Mouse (Mus musculus): ENCODE measurements around the gene Myh13. TPM values are rescaled to one million over a fixed set of nuclear protein-coding genes. Genes with fewer than 3 reads are reported as not detected.

Gene Myh13
- total RNA-seq, 2 experiments from 2014 or later = 0.22 to 0.30 TPM

DNA sequence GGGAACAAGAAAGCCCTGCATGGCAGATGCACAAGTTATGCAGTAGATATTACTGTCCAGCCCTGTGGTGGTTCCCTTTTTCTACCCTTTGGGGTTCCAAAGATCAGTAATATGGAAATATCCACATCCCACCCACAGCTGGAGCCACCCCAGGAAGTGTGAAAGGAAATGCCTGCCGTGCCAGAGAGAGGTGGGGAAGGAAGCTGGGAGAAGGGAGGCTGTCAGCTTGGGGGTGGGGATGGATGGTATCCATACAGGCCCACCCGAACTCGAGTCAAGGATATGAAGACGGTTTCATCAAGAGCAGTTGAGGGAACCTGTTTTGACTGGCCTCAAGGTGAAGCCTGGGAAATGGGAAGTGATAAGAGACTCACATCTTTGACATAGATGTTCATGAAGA lies 60.4 kb downstream of the Myh13 start:
- intact Hi-C loops (cut with DNase I) = no loop called here
- DNase-seq (ENCODE audit: low spot score in 2 of 2) = no peak

GRCm38 (mm10) chr11:67384653-67385052 lies 63.2 kb downstream of the Myh13 start:
- no peak for DNase-seq (ENCODE audit: low spot score in 2 of 2)
- intact Hi-C loops (cut with DNase I) = no loop called here

DNA sequence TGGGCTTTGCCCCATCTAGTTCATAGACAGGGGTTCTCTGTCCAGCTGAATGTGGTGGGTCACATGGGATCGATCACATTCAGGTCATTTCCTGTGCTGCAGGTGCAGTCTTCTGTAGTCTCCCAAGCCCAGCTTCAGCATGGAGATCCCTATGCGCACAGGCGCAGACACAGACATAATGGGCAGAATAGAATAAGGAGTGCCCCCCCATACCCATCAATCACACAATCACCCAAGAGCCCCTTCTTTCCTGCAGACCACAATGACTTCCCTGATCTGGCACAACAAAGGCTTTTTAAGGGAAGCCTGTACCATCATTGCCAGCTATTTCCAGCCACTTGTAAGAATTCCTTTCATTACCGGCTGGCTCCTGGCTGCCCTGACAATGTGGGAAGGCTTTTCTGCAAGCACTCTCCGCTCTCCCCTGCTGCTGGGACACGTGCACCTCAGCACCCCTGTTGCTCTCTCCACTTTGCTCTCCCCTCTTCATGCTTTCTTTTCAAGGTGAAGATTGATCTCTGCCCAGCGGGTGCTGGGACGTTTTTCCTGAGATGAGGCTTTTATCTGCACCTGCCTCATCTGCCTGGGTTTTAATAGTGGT lies 65.5 kb downstream of the Myh13 start:
- intact Hi-C loops (cut with DNase I) = no loop called here
- no peak for DNase-seq (ENCODE audit: low spot score in 2 of 2)

DNA sequence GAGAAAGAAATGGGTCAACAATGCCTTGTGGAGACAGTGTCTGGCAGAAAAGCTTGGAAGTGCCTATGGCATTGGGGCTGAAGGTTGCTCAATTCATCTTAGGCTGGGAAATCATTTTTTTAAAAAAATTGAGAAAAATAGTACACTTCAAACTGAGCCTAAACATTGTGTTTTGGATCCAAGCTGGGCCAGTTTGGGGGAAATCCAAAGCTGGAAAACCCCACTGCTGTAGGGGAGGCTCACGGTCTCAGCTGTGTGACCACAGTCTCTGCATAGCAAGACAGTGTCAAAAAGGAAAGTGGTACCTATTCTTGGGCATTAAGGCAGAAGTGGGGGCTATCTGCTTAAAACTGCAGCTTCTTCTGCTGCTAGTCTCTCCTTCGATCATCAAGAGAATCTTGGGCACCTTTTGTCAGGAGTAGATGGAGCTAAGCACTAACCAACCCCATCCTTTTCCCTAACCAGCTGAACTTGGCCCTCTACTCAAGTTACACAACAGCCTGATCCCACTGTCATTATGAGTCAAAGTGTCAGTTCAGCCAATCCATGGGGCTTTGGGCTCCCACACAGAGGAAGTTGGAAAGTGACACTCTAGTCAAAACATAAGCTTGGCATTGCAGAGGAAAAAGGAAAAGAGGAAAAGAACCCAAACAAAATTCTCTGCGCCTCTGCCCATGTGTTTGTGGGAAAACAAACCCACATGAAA lies 69.4 kb downstream of the Myh13 start:
- intact Hi-C loops (cut with DNase I) = no loop called here
- DNase-seq (ENCODE audit: low spot score in 2 of 2) = no peak

DNA sequence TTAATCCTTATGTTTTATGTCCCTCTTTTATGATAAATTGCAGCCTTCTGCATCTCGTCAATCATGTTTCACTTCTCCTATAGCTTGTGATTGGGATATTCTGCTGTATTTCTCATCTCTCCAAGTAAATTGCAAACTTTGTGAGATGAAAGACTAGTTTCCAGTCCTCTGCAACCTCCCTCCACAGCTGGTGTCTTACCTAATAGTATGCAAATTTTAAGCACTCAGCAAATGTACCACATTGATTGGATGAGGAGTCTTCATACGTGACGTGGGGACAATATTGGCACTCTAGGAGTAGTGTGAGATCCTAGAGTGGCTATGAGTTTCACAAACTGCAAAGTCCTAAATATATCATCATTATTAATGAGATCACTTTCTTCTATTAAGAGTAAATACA lies 70.9 kb downstream of the Myh13 start:
- intact Hi-C loops (cut with DNase I) = no loop called here
- DNase-seq (ENCODE audit: low spot score in 2 of 2) = no peak

GRCm38 (mm10) chr11:67400956-67401355 lies 79.5 kb downstream of the Myh13 start:
- DNase-seq (ENCODE audit: low spot score in 2 of 2) = no peak
- intact Hi-C loops (cut with DNase I) = no loop called here

- peak; percentile 15 to 32 for DNase-seq (ENCODE audit: low spot score in 2 of 2)
- intact Hi-C loops (cut with DNase I) = no loop called here
Measured at GRCm38 (mm10) chr11:67414346-67414940, 93.0 kb downstream of the Myh13 start.

Other genes starting within 250 kb of the Myh13 start
- gene Myh3, start 243.4 kb upstream of the Myh13 start, total RNA-seq (2021) = 1 to 10 TPM; 1.8 to 2.1 TPM
- under 1 TPM; 0.42 to 0.59 TPM for gene Myh2, start 150.6 kb upstream of the Myh13 start, total RNA-seq (2021)
- gene Myh1, start 121.6 kb upstream of the Myh13 start, total RNA-seq (2021) = under 1 TPM; 0.46 to 0.47 TPM
- gene Myh4, start 83.6 kb upstream of the Myh13 start, total RNA-seq (2021) = under 1 TPM; 0.51 to 0.53 TPM
- gene Myh8, start 44.5 kb upstream of the Myh13 start, total RNA-seq (2021) = under 1 TPM; 0.87 to 0.94 TPM
- 100 to 1,000 TPM; 563 to 593 TPM for gene Gas7, start 133.8 kb downstream of the Myh13 start, total RNA-seq (2021)